Mouse (Mus musculus): ENCODE measurements around the gene Dmgdh.

Gene Dmgdh

DNA sequence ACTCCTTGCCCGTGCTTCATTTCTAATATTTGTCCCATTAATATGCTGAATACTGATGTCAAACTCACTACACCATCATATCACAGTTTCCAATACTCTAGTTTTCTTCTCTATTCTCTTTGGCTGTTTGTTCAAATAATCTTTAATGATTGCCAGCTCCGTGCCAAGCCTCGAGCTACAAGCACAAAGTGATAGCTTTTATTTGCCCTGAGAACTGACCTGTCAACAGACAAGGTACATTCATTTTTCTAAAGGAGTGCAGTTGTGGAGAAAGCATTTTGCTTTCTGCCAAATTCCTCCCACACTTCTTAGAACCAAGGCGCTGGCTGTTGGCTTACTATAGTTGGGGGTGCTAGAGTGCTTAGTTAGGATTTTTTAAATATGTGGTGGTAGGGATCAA, 33.0 kb downstream of the Dmgdh start:
- DNase-seq (ENCODE audit: extremely low read depth, low read depth, low spot score), result peak; percentile 36

DNA sequence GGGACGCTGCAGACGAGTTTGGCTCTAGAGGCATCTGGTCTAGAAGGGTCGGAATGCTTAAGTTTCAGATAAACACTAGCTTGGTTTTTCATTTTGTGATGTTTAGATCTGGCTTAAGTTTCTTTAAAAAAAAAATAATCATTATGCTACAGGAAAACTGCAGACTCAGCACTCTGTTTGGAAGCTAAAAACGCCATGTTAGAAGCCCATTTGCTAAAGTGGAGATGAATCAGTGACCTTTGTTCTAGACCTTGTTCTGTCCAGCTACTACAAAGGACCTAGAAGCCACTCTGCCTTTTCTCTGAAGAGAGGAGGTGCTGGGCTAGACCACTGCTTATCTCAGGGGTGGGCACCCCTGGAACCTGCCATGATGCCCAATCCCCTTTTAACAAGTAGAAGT, 36.1 kb downstream of the Dmgdh start:
- no peak for DNase-seq (ENCODE audit: extremely low read depth, low read depth, low spot score)

DNA sequence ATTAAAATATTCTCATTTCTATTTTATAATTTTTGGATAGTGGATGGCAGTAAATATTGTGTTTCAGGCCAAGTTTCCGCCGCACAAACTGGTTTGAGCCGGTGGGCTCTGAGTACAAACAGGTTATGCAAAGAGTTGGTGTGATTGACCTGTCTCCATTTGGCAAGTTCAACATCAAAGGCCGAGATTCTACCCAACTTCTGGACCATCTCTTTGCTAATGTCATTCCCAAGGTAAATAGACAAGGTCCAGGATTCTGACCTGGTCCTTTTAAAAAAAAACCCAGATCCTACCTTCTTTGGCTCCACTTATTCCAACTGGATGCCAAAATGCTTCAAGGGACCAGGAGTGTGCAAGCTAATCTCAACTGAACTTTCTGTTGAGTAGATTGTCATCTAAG, 37.0 kb downstream of the Dmgdh start:
- DNase-seq (ENCODE audit: extremely low read depth, low read depth, low spot score), result no peak

DNA sequence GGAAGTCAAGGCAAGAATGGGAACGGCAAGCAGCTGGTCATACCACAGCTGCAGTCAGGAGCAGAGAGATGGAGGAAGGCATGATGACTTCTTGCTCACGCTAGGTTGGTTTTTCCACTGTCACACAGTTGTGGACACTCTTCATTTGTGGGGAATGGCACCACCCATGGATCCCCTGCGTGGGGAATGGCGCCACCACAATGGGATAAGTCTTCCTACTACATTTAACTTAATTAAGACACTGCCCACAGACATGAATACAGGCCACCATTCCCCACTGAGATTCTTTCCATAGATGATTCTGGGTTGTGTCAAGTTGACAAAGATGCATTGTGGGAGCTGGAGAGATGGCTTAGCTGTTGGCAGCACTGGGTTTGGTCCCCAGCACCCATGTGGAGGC, 38.1 kb downstream of the Dmgdh start:
- DNase-seq (ENCODE audit: extremely low read depth, low read depth, low spot score), result no peak

DNA sequence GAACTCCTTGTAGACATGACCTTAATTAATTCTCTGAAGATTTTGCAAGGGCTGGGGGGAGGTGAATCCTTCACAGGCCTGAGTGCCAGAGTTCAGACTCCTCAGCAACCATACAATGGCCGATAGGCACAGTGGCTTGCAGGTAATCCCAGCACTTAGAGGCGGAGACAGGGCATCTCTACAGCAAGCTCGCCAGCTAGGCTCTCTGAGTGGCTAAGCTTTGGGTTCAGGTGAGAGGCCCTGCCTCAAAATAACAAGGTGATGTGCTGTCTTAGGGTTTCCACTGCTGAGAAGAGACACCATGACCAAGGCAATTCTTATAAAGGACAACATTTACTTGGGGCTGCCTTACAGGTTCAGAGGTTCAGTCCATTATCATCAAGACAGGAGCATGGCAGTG, 39.6 kb downstream of the Dmgdh start:
- DNase-seq (ENCODE audit: extremely low read depth, low read depth, low spot score), result no peak

DNA sequence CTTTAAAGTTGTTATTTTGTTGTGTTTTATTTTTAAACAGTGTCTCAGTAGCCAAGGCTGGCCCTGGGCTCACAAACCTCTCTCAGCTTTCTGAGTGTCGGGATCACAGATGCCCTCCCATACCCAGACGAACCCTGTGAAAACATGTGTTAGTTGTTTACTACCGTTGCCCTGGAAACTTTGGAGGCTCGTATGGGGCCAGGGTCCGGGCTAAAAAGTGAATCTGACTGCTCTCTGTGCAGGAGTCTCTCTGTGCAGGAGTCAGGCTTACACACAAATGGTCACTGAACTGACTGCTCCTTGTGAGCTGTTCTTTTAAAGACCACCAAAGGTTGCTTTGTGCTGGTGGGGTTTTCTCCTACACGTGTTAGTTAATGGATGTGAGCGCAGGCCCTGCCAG, 42.9 kb downstream of the Dmgdh start:
- DNase-seq (ENCODE audit: extremely low read depth, low read depth, low spot score), result no peak

DNA sequence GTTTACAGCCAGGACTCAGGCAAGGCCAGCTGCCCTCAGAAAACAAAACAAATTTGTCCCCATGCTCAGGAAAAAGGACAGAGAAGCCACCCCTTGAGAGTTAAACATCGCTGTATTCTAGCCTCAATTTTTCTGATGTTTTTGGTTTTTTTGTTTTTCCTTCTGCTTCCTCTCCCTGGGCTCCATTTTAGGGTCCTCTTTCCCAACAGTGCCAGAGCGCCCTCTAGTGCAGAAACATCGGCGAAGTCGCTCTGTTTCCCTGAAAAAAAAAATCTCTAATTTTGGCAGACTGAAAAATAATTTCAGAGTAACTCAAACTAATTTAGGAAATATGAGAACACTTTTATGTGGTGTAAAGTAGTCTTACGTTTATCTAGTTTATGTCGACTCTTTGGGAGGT, 44.7 kb downstream of the Dmgdh start:
- no peak for DNase-seq (ENCODE audit: extremely low read depth, low read depth, low spot score)

DNA sequence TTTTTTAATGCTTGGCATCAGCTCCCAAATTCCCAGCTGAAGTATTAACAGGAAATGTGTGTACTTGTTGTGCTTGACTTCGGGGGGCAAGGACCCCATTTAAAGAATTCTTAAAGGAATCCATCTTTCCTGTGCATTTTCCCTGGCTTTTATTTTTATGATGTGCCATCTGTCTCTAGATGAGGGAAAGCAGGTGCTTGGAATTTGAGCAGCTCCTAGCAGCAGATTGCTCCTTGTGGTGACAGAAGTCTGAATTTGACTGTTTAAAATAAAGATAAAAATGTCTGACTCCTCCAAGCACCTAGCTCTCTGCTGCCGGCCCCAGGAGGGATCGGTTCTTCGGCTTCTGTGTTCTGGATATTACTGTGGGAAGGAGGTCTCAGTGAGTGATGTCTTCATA, 47.7 kb downstream of the Dmgdh start:
- DNase-seq (ENCODE audit: extremely low read depth, low read depth, low spot score), result no peak

DNA sequence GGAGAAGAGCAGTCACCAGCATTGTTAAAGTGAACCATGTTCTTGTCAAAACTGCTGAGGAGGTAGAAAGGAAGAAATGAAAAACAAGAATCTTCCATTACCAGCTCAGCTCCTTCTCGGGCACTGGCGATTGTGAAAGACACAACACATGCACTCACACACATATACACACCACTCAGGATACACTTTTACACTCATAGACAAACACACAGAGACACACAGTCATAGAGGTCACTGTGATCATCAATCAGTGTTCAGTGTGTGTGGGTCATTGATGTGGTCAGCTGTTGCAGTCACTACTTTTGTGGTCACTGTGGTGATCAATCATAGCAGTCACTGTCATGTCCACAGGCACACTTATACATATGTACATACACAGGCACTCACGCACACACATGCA, 49.2 kb downstream of the Dmgdh start:
- DNase-seq (ENCODE audit: extremely low read depth, low read depth, low spot score), result no peak

DNA sequence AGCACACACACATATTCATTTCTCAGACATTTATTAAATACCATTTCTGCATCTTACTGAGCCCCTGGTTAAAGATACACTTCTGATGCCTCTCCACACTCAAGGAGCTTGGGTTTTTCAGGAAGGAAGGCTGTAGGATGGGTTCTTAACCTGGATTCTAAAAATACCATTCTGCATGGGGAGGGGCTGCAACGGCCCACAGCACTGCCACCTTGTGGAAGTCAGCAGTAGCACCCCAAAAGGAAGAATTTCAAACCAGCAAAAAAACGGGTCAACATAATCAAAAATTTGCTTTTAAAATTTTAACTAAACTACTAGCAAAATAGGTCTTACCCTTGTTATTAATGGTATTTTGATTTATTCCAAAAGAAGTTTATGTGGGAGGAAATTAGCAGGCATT, 50.0 kb downstream of the Dmgdh start:
- DNase-seq (ENCODE audit: extremely low read depth, low read depth, low spot score), result no peak

DNA sequence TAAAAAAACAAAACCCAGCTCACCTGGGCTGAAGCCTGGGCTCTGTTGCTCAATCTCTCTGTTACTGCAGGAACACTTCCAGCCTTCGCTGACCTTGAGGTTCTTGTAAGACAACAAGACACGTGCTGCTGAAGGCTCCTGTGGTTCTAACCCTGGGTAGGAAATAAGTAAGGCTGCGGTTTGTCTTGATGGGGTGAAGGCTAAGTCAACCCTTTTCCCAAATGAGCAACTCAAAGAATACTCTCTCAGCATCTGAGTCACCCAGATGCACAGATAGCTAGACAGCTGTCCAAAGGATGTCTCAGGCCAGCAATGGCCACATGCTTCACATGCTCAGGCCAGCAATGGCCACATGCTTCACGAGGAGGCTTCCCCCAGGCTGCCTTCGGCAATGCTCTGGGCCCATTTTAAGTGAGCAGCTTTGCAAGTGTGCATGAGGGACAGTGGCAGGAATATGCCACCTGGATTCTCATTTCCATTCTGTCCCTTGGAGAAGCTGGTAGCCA, 61.0 kb downstream of the Dmgdh start:
- DNase-seq (ENCODE audit: extremely low read depth, low read depth, low spot score), result no peak

DNA sequence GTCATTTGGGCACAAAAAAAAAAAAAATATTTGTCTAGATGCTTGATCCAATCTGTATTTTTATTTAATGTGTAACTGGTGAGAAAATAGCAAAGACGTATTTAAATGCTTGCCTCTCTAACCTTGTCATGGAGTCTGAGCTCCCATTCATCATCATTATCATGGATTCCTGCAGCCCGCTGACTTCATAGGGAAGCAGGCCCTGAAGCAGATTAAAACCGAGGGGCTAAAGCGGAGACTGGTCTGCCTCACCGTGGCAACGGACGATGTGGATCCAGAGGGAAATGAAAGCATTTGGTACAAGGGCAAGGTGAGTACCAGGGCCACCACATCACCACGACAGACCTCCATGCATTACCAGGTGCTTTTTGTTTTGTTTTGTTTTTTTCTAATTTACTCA, 69.9 kb downstream of the Dmgdh start:
- DNase-seq (ENCODE audit: extremely low read depth, low read depth, low spot score), result no peak

DNA sequence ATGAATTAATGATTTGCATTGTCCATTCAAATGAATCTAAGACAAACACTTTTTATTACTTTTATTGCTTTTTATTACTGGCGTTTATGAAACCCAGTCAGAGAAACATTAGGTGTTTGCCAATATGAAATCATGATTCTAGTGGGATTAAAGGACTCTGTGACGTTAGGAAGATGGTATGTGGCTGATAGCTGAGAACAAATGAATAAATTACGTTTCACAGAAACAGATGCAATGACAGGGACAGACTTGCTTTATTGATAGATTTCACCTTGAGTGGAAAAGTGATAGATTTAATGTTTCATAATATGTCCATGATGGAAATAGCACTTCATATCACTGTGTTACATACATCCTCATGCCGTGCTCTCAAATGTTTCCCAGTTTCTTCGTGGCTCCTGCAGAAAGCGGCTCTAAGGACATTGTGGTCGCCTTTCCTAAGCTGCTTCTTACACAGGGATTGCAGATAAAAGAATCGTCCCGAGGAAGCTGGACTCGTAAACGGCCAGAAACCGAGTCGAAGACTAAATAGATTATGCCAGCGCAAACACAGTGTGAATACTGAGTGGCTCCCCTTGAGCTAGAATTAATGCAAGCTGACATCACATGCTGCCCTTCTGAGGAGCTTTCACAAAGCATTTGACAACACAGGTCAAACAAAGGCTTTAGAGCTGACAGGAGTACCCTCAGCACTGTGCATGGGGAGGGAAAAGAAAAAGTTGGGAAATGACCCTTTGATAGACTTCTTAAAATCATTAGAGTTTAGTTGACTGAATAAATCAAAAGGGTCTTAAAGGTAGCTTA, 78.6 kb downstream of the Dmgdh start:
- DNase-seq (ENCODE audit: extremely low read depth, low read depth, low spot score), result no peak

DNA sequence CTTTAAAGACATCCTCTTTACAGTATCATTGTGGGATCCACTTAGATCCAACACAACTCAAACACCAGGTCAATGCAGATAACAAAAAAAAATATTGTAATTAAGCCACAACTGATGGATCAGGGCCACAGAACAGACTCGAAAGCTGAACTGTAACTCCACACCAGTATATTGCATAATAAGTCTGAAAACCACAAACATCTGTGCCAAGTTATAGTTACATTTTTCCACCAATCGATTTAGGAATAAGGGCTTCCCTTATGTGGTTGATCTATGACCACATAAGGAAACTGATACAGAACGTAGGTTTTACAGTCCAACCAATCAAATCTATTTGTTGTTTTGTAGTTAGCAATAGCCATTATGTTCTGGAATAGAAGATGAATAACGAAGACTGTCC, 80.9 kb downstream of the Dmgdh start:
- DNase-seq (ENCODE audit: extremely low read depth, low read depth, low spot score), result no peak

DNA sequence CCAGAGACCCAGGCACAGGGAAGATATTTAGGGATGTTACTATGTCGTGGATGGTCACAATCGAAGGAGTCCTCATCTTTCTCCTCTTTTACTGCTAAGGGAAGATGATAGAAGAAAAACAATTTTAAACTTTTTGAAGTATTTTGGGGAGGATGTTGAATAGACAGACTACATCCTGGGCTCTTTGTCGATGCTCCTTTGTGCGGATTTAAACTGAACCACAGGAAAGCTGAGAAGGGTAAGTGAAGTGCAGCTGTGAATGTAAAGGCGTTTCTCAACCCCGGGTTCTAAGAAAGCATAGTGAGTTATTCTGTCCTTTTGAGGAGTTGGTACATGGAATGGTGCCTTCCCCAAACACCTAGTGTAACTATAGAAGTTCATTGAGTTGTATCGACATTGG, 82.4 kb downstream of the Dmgdh start:
- no peak for DNase-seq (ENCODE audit: extremely low read depth, low read depth, low spot score)

DNA sequence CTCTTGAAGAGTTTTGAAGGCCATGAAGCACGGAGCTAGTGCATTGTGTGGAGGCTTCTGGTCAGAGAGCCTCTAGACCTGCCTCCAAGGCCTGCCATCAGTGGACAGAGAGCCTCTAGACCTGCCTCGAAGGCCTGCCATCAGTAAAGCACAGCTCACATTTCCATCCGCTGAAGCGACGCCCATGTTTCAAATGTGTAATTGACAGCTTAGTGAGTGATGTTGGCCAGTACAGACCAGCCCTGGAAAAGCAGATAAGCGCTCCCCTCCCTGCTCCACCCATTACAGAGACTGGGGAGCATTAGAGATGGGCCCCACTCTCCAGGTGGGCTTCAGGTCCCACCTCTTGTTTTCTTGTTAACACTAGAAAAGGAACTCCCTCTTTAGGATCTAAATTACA, 83.3 kb downstream of the Dmgdh start:
- no peak for DNase-seq (ENCODE audit: extremely low read depth, low read depth, low spot score)

DNA sequence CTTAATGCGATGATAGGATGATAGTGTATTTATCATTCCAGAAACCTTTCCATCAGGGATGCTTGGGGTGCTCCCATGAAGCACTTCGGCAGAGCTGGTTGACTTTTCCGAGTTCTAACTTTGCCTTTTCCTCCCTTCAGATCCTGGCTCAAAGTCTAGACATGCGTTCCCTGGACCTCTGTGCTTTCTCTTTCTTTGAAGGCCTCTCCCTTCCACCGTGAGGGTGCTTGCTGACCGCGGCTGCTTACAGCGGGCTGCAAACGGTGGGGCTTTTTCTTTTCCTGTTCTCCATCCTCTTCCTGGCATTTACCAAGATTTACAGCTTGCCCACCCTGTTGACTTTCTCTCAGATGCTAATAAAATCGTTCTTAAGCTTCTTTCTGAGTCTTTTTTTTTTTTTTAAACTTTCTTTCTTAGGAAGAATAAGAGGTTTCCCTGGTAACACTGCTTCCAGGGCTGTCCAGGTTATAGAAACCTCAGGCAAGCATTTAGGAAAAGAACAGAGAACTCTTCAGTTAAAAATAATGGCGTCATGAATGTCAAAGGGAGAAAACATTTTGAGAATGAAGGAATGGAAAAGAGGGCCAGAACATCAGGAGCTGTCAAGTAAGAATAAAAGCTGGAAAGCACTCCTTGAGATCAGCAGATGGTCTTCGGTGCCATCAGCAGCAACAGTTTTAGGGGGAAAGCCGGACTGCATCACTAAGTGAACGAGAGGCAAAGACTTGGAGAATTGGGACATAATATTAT, 84.1 kb downstream of the Dmgdh start:
- DNase-seq (ENCODE audit: extremely low read depth, low read depth, low spot score), result no peak

DNA sequence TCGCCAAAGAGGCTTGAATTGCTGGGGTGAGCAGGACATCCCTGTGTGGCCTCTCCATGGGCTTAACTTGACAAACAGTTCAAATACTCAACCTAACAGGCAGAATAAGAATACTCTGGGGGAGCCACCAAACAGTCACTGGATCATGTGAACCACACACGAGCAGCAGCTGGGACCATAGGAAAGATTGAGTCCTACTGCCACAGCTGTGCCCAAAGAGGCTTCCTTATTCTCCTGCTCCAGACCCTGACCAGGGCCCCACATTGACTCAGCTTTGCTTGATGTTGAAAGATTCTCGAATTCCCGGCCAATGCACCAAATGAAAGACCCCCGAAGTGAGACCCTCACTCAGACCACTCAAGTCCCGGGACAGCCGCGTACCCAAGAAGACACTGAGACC, 87.6 kb downstream of the Dmgdh start:
- no peak for DNase-seq (ENCODE audit: extremely low read depth, low read depth, low spot score)

DNA sequence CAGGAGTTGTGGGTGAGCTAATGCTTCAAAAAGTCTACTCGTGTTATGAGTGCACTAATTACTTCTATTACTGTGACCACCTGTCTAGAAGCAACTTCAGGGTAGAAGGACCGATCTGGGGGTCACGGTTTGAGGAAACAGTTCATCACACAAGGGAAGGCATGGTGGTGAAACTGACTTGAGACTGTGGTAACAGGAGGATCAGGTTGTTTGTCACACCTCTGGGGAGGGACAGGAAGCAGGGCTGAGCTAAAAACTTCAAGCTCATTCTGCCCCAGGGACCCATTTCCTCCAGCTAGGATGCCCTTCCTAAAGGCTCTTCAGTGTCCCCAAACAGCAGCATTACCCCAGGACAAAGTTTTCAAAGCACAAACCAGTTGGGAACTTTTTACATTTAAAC, 88.6 kb downstream of the Dmgdh start:
- DNase-seq (ENCODE audit: extremely low read depth, low read depth, low spot score), result no peak

DNA sequence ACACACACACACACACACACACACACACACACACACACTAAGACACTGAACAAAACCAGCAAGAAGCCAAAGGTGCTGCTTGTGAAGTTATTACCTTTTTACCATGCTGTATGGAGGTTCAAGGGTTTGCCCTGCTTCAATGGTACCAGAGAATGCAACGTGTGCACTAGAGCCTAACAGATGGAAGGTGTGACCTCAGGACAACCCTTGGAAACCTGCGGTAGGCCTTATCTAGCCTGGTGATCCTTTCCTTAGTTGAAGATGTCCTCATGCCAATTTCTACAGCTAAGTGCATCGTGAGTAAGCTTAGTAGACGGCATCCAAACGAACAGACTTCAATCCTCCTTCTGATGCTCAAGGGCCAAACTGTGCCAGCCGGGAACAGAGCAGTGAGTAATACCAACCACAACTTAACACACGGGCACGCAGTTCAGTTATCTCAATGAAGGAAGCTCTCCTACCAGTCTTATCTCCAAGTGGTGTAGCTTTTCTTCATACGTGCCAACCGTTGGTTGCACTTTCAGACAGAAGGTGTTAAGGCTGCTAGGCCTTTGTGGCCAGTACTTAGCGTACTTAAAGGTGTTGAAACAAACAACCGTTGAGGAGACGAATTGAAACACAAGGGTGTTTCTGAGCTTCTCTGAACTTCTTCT, 90.2 kb downstream of the Dmgdh start:
- DNase-seq (ENCODE audit: extremely low read depth, low read depth, low spot score), result no peak

DNA sequence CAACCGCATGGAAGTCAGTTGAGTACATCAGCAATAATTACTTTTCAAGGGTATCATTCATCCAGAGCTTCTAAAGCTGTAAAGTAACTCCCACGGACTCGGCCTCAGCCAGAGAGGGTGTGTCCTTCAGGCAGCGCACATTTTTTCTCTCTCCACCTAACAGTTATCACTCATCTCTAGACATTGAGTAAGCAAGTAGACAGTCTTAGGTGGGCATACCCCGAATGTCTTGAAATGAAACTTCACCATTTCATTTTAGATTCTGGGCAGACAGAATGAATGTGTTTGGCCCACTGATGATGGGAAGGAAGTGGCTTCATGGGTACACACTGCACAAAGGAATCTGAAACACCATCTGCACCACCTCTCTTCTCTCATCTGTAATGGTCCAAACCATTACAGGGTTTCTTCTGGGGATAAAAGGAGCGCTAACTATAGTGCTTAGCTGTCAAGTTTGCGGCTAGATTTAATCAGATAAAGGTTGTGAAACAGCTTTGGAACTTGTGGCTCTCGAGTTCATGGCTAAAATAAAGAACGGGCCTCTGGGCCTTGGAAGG, 96.9 kb downstream of the Dmgdh start:
- DNase-seq (ENCODE audit: extremely low read depth, low read depth, low spot score), result peak; percentile 52
